Mouse (Mus musculus) liver, embryonic 11.5 days (tissue): Measurements from ENCODE around the gene Rwdd1. TPM values are rescaled to one million over a fixed set of nuclear protein-coding genes. Genes with fewer than 3 reads are reported as not detected.
"Not testable (repeated sequence)": the region's sequence is repeated elsewhere in the genome, so short reads cannot be mapped to it uniquely, and the experiment has no call there.

Source experiments
- ATAC-seq: fragments of 200-750 bp; cut with Nextera tagmentation; replicated peaks from 2 replicates; pipeline ENCODE4 v1.8.0; 2017; ENCODE audit warnings: moderate number of reproducible peaks, mild to moderate bottlenecking, moderate TSS enrichment, moderate library complexity; ENCODE audit not compliant: low FRiP score
- DNase-seq: peaks from one replicate; pipeline ENCODE4 v3.0.0-alpha.2; 2017; ENCODE audit warnings: low spot score
- H3K27ac ChIP-seq: fragments of 300-500 bp; sonication (generic); 2 replicates; pipeline ENCODE4 v1.5.1; 2014; ENCODE audit warnings: mild to moderate bottlenecking, low read depth, low read length, control low read depth
- H3K27me3 ChIP-seq: fragments of 300-500 bp; sonication (generic); replicated peaks from 2 replicates; pipeline ENCODE4 v1.6.1; 2014; ENCODE audit warnings: low read length, mixed read lengths; ENCODE audit not compliant: control insufficient read depth, insufficient read depth
- H3K36me3 ChIP-seq: fragments of 300-500 bp; sonication (generic); 2 replicates; pipeline ENCODE4 v1.6.1; 2014; ENCODE audit warnings: mild to moderate bottlenecking, low read length, moderate library complexity, mixed read lengths; ENCODE audit not compliant: control insufficient read depth, insufficient read depth
- H3K4me1 ChIP-seq: fragments of 300-500 bp; sonication (generic); replicated peaks from 2 replicates; pipeline ENCODE4 v1.6.1; 2014; ENCODE audit warnings: low read length, mixed read lengths; ENCODE audit not compliant: control insufficient read depth, insufficient read depth
- H3K4me2 ChIP-seq: fragments of 300-500 bp; sonication (generic); 2 replicates; pipeline ENCODE4 v1.6.1; 2014; ENCODE audit warnings: mild to moderate bottlenecking, control low read depth, moderate library complexity
- H3K4me3 ChIP-seq: fragments of 300-500 bp; sonication (generic); 2 replicates; pipeline ENCODE4 v1.5.1; 2014; ENCODE audit warnings: low read depth, low read length, control low read depth
- H3K9ac ChIP-seq: fragments of 300-500 bp; sonication (generic); 2 replicates; pipeline ENCODE4 v1.6.1; 2014; ENCODE audit warnings: low read depth, low read length, control low read depth
- H3K9me3 ChIP-seq: fragments of 300-500 bp; sonication (generic); 2 replicates; pipeline ENCODE4 v1.6.1; 2016; ENCODE audit warnings: low read length, inconsistent platforms, mixed read lengths; ENCODE audit not compliant: control insufficient read depth
- WGBS: fragments of 180-500 bp; shearing (Covaris S2); extraction: QIAGEN DNeasy Blood & Tissue Kit; methylation state at CpG from one replicate; pipeline ENCODE4 v1.1.7; 2014; 5-methylcytosine and 5-hydroxymethylcytosine counted together
- polyA plus RNA-seq: library from polyadenylated mRNA; unstranded; fragments of >200 nt; fragmentation: Nextera tagmentation; extraction: Ambion mirVana; gene quantifications from 2 replicates; pipeline ENCODE4 v1.2.1, GENCODE M21; 2014

The Rwdd1 gene
- polyA plus RNA-seq, 1 experiment from 2014 or later: 139 TPM

DNA sequence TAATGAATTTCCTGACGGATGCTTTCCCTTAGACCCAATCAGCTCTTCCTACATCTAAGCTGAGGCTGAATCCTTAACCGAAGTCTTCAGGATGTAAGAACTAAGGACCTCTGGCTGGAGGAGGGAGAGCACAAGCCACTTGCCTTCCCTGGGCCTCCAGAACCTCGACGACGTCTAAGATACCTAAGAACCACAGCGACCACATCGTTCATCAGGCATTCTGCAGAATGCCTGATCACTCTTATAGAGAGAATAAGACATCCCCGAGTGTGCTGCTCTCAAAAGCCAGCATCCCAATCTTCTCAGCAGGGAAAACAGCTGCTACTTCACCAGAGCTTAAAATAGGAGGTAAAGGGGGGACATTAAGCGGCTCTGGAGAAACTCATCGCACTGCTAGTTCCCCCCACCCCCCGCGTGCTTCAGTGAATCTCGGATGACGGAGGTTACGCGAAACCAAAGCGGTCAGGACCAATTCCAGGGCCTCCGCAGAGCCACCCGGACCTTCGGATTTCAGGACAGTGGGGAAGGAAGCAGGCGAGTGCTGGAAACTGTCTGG lies 600 bp downstream of the Rwdd1 start:
- peak overlapping the region; percentile 88 for H3K9ac ChIP-seq
- peak overlapping the region; percentile 89 for H3K4me3 ChIP-seq
- DNase-seq (no peak), ATAC-seq (no peak)
- H3K9me3 ChIP-seq: no peaks in the 10 kb centered on the region
- H3K27me3 ChIP-seq: no peaks in the 10 kb centered on the region
- H3K4me2 ChIP-seq: peak overlapping the region; percentile 70
- H3K36me3 ChIP-seq: no peaks in the 10 kb centered on the region; the same call in 1 of the 2 replicates
- H3K4me1 ChIP-seq: peaks cover 12% of the 10 kb centered on the region
- H3K27ac ChIP-seq: peak overlapping the region; percentile 94
- under 1% methylated on average over 21 of the region's 21 CpGs for WGBS

DNA sequence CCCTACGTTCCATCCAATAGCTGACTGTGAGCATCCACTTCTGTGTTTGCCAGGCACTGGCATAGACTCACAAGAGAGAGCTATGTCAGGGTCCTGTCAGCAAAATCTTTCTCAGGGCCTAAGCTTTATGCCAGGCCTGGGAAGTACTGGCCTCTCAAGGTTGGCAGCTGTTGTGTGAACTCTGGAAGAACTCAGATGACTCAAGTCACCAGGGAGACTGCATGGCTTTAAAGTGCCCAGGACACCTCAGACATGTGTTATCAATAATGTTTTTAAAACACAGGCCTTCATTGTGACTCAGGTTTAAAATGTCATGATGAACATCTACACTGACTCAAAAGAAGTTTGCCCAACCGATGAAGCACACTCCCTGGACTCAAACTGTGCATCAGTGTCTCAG lies 6.2 kb downstream of the Rwdd1 start:
- H3K36me3 ChIP-seq: peaks cover 3% of the 10 kb centered on the region; the same call in 1 of the 2 replicates
- no peak overlapping the region for H3K4me3 ChIP-seq
- H3K9me3 ChIP-seq: no peaks in the 10 kb centered on the region
- no peak for ATAC-seq
- DNase-seq: no peak
- peaks cover 9% of the 10 kb centered on the region for H3K4me1 ChIP-seq
- no peak overlapping the region for H3K27ac ChIP-seq
- WGBS: 87% methylated on average over 2 of the region's 2 CpGs
- no peak overlapping the region for H3K9ac ChIP-seq
- H3K4me2 ChIP-seq: no peak overlapping the region
- no peaks in the 10 kb centered on the region for H3K27me3 ChIP-seq

DNA sequence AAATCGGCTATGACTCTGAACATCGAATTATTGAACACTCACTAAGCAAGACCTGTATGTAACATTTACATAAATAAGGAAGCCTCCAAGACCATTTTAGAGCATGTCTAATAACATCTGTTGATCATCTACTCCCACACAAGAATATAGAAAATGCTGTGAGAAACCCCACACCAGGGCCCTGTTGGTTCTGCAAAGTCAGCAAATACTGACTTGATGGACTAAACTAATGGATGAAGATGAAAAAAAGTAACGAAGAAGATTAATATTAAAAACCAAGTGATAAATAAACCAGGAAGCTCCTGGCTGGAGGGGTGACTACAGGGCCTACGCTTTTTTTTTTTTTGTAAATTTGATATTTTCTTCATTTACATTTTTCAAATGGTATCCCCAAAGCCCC lies 6.8 kb downstream of the Rwdd1 start:
- no peaks in the 10 kb centered on the region for H3K27me3 ChIP-seq
- H3K4me2 ChIP-seq: no peak overlapping the region
- no peak overlapping the region for H3K27ac ChIP-seq
- no peak overlapping the region for H3K9ac ChIP-seq
- ATAC-seq: no peak
- 94% methylated on average over 4 of the region's 4 CpGs for WGBS
- no peak overlapping the region for H3K4me3 ChIP-seq
- DNase-seq: no peak
- no peaks in the 10 kb centered on the region for H3K9me3 ChIP-seq
- peaks cover 3% of the 10 kb centered on the region for H3K36me3 ChIP-seq
- peaks cover 3% of the 10 kb centered on the region; the same call in 1 of the 2 replicates for H3K4me1 ChIP-seq

DNA sequence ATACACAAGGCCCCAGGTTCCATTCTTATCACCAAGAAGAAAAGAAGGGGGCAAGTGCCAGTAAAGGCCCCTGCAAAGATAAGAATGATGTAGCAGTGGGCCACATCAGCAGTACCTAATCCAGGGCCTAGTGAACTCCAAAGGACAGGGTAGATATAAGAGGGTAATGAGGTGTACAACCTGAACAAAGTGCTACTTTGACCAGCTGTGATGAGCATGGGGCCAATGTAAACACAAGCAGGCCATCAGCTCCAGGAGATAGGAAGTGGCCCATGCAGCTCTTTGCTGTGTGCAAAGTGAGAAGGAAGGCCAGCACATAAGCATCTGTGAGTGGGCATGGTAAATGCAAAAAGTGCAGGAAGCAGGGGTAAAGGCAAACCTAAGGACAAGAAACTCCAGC lies 21.0 kb downstream of the Rwdd1 start:
- ATAC-seq: peak; percentile 36; the same call in 1 of the 2 replicates
- Histone ChIP-seq H3K4me2 (no peak overlapping the region), H3K27ac (no peak overlapping the region)

DNA sequence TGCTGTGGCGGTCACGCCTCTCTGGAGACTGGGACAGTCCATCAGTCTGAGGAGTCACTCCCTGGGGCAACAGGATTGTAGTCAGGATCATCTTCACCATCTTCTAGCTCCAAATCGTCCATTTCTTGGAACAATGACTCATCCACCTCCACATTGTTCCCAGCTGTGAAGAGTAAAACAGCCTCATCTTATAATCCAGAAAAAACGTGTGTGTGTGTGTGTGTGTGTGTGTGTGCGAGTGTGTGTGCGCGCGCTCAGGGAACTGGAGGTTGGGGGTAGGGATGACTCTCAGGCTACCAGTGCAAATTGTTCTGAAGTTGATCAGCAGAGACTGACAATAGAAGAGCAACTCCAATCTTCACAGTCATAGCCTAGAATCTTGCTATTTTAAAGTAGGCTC lies 22.7 kb downstream of the Rwdd1 start:
- ATAC-seq, H3K4me2 ChIP-seq, H3K9me3 ChIP-seq, H3K9ac ChIP-seq, H3K4me3 ChIP-seq, DNase-seq, H3K27ac ChIP-seq, H3K27me3 ChIP-seq, H3K4me1 ChIP-seq: not testable (repeated sequence)
- 83% methylated on average over 6 of the region's 8 CpGs for WGBS
- H3K36me3 ChIP-seq: peaks cover 13% of the 10 kb centered on the region; the same call in 1 of the 2 replicates

More for the DNA sequence above, 21.0 kb downstream of the Rwdd1 start:
- no peak overlapping the region for H3K4me3 ChIP-seq
- H3K4me1 ChIP-seq: peaks cover 3% of the 10 kb centered on the region; the same call in 1 of the 2 replicates
- DNase-seq: no peak
- H3K27me3 ChIP-seq: no peaks in the 10 kb centered on the region
- peaks cover 12% of the 10 kb centered on the region; the same call in 1 of the 2 replicates for H3K36me3 ChIP-seq
- no peak overlapping the region for H3K9ac ChIP-seq
- no peaks in the 10 kb centered on the region for H3K9me3 ChIP-seq

DNA sequence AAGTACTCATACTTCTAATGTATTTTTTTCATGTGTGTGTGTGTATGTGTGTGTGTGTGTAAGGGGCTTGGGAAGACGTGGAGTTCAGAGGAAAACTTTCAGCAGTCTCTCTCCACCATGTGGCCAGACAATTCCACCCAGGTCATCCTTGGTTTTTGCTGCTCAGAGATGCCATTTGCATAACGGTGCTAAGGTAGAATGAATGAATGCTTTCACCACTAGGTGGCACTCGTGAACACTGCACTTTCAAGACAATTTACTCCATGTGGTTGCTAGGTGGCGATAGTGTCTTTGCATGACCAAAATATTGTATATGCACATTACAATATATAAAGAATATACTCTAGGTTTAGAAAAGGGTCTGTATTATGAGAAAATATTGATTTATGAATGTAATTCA lies 32.7 kb downstream of the Rwdd1 start:
- Histone ChIP-seq H3K36me3 (peaks cover 3% of the 10 kb centered on the region; the same call in 1 of the 2 replicates), H3K4me3 (no peak overlapping the region), H3K4me1 (no peaks in the 10 kb centered on the region), H3K4me2 (no peak overlapping the region), H3K27me3 (no peaks in the 10 kb centered on the region), H3K9ac (no peak overlapping the region), H3K9me3 (no peaks in the 10 kb centered on the region), H3K27ac (no peak overlapping the region)
- ATAC-seq: peak; percentile 69
- DNase-seq: no peak
- WGBS: 21% methylated on average over 4 of the region's 4 CpGs

DNA sequence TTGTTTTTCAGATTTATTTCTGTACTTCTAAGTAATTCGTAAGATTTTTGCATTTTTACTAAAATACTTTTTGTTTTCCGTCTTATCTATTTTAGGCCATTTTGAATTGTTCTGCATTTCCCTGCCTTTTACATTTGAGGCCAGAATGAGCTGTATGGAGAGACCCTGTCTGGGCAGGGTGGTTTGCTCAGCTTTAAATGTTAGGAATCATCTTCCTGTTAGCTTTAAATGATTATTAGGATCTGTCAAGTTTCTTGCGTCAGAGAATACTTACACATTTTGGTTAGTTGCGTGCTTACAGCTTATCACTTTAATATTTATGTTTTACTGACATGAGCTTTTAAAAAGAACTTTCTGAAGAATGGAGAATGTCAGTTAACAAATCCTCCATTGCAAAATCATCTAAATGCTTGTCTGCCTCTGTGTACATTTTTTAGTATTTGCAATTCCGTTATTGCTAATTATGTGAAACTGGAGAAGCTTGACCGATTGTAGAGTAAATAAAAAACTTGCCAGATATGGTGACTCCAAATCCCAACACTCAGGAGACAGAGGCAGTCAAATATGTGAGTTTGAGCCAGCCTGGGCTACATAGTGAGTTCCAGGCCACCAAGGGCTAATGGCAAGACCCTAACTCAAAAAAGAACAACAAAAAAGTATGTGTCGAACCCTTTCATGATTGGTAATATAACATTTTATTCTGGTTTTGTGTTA lies 44.5 kb downstream of the Rwdd1 start:
- WGBS: 83% methylated on average over 7 of the region's 7 CpGs
- no peak for ATAC-seq

DNA sequence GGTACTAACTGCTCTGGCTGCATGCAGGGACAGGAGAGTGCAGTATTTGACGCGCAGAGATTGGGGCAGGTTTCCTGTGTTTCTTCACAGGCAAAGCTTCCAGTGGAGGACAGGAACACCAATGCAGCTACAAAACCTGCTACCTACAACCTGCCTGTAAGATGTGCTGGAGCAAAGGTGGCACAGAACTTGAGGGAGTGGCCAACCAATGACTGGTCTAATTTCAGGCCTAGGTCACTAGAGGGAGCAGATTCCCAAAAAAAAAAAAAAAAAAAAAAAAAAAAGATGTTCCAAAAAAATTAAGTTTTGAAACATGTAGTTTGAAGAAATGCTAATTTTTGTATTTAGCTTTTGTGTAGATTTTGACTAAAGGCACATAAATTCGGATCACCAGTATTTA lies 66.9 kb downstream of the Rwdd1 start:
- ATAC-seq (no peak), DNase-seq (no peak)
- Histone ChIP-seq H3K27ac (no peak overlapping the region), H3K36me3 (peaks cover 5% of the 10 kb centered on the region; the same call in 1 of the 2 replicates), H3K9me3 (no peaks in the 10 kb centered on the region), H3K9ac (no peak overlapping the region), H3K4me1 (peaks cover 5% of the 10 kb centered on the region; the same call in 1 of the 2 replicates), H3K4me3 (no peak overlapping the region), H3K27me3 (no peaks in the 10 kb centered on the region), H3K4me2 (no peak overlapping the region)
- 67% methylated on average over 3 of the region's 3 CpGs for WGBS

More for the DNA sequence above, 44.5 kb downstream of the Rwdd1 start:
- no peak overlapping the region for H3K27ac ChIP-seq
- no peak overlapping the region for H3K9ac ChIP-seq
- no peaks in the 10 kb centered on the region for H3K4me1 ChIP-seq
- no peak overlapping the region for H3K4me3 ChIP-seq
- DNase-seq: no peak
- H3K9me3 ChIP-seq: no peaks in the 10 kb centered on the region
- H3K4me2 ChIP-seq: no peak overlapping the region
- no peaks in the 10 kb centered on the region for H3K36me3 ChIP-seq
- H3K27me3 ChIP-seq: no peaks in the 10 kb centered on the region
